Mouse (Mus musculus) layer of hippocampus, postnatal 10 days (tissue): Measurements from ENCODE around the gene Etv6. TPM values are rescaled to one million over a fixed set of nuclear protein-coding genes. Genes with fewer than 3 reads are reported as not detected.

Source experiments
- DNase-seq, 2 experiments: peaks; one replicate each; pipeline ENCODE4 v3.0.0; 2021; ENCODE audit warnings: low spot score in 2 of 2
- total RNA-seq, 2 experiments: library from RNA; stranded (reverse); gene quantifications; 2 replicates each; pipeline ENCODE4 v1.2.3; 2021

Gene Etv6
- total RNA-seq, 2 experiments from 2014 or later: 12.0 to 13.8 TPM

- no peak for DNase-seq
Observed at GRCm38 (mm10) chr6:134205726-134206125, 170.2 kb downstream of the Etv6 start.

- DNase-seq: no peak
Observed at GRCm38 (mm10) chr6:134206251-134206650, 170.8 kb downstream of the Etv6 start.

GRCm38 (mm10) chr6:134207391-134208179 is 172.1 kb downstream of the Etv6 start:
- DNase-seq: peak; percentile 78 to 81

DNA sequence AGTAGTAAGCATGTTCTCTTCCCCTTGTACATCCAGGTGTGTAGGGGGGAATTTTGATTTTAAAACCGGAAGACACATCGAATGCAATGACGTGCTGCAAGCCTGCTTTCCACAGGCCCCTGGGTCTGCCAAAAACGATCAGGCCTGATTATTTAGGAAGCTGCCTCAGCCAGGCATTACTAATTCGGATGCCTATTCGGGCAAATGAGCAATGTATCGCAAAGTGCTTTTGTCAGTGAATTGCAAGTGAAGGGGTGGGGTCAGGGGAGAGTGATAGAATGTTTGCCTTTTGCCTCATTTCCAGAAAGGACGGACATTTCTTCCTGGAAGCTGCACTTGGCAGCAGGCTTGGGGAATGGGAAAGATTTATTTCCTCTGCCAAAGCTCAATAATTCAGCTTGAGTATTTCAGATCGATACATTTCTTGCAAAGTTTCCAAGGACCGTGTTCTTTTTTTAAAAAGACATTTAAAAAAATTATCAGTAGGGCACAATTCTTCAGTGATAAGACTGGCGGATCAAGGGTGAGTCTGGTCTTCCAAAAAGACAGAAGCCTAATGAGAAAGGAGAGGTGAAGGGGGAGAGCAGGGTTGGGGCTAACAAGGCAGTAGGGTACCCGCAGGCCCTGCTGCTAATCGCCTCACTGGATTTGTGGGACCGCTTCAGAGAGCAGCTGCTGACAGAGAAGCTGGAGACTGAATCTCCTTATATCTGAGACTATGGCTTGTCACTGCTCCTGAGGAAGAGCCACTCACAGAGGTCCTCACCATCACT is 172.9 kb downstream of the Etv6 start:
- peak in 1 of 2 experiments; percentile 24 for DNase-seq

- DNase-seq: no peak
Observed at GRCm38 (mm10) chr6:134210675-134211457, 175.4 kb downstream of the Etv6 start.

DNA sequence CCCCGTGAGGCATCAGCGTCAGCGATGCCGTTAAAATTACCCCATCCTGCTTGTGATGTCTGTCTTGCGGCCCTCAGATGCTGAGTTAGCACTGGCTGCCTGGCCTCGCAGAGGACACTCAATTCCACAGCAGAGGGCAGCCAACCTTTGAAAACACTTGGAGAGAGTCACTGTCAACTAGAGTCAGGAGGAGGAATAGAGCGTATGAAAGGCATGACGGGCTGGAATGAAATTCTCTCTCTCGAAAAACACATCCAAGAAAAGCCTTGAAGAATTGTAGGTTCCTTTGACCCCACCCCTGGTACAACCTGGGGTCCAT is 175.9 kb downstream of the Etv6 start:
- DNase-seq: no peak

- no peak for DNase-seq
Observed at GRCm38 (mm10) chr6:134217747-134218146, 182.2 kb downstream of the Etv6 start.

GRCm38 (mm10) chr6:134218441-134218840 is 182.9 kb downstream of the Etv6 start:
- DNase-seq: no peak

DNA sequence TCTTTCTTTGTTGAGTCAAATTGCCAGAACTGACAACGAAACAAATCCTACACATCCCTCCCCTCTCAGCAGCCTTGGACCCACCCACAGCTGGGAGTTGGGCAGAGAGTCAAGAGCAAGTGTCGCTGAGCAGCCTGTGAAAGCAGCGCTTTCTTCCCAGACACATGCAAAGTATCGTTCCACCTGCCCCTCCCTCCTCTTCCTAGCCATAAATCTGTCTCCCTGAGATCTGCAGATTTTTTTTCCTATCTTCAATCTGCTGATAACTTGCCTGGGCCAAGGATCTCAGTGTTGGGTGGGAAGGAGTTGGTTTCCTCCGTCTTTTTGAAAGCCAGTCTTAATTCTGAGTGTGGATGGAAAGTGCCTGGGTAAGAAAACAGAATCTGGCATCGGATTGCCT is 183.9 kb downstream of the Etv6 start:
- DNase-seq: peak; percentile 53 to 56

- no peak for DNase-seq
Observed at GRCm38 (mm10) chr6:134220209-134220777, 184.8 kb downstream of the Etv6 start.

- DNase-seq: no peak
Observed at GRCm38 (mm10) chr6:134222248-134222929, 186.9 kb downstream of the Etv6 start.

- DNase-seq: no peak
Observed at GRCm38 (mm10) chr6:134225564-134225963, 190.1 kb downstream of the Etv6 start.

GRCm38 (mm10) chr6:134226349-134227169 is 191.1 kb downstream of the Etv6 start:
- no peak for DNase-seq

GRCm38 (mm10) chr6:134236311-134236710 is 200.8 kb downstream of the Etv6 start:
- DNase-seq: no peak

- no peak for DNase-seq
Observed at GRCm38 (mm10) chr6:134238455-134238854, 203.0 kb downstream of the Etv6 start.

- no peak for DNase-seq
Observed at GRCm38 (mm10) chr6:134240988-134241387, 205.5 kb downstream of the Etv6 start.

DNA sequence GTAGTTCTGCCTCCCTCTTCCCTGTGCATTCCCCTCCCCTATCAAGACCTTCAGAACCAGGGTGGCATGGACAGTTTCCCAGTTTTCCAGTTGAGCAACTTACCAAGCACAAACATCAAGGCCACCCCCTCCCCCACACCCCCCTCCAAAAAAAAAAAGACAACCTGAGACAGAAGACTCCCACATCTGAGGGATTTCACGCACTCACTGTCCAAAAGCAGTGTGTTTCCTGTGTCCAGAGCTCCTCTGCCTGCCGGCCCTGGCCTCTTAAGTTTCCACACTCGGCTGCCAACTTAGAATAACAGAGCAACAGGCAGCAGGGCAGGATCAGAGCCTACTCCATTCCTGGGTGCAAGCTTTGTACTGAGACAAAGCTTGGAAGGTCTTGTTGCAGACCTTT is 207.6 kb downstream of the Etv6 start:
- no peak for DNase-seq

DNA sequence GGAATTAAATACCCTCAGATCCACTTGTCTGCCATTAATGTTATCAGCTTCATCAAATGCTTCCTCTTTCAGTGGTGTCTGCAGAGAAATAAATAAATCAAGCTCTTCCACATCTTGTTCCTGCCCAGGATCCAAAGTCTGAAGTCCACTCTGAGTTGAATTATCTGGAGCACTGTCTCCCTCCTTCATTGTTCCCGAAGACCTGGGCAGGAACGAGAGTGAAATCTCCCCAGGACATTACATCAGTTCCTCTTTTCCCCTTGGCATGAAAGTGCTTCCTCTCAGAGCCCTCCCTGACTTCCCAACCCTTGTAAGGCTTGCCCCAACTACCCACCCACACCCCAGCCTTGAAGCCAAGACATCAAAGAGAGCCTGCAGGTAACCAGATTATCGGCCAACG is 208.0 kb downstream of the Etv6 start:
- no peak for DNase-seq

GRCm38 (mm10) chr6:134244071-134244470 is 208.6 kb downstream of the Etv6 start:
- DNase-seq: no peak

DNA sequence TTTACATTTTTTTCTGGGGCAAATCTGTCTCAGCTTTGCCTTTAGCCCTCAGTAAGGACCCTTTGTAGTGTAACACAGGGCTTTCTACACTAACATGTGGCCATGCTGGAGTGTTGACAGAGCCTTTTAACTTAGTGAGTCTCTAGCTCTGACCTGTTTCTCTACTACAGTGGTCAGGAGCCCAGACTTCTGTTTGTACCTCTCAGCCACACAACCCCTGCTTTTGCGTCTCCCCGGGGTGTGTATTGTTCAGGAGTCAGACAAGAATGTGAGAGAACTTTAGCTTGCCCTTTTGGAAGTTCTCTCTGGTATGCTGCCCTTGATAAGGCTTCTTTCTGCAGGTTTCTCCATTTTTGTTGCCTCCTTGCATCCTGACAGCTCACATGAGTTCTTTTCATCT is 210.6 kb downstream of the Etv6 start:
- no peak for DNase-seq
